Mouse (Mus musculus) adipose tissue, adult 10 weeks (tissue): ENCODE results near the gene Gm13871. TPM values are rescaled to one million over a fixed set of nuclear protein-coding genes. Genes with fewer than 3 reads are reported as not detected.

Experiments
- polyA plus RNA-seq: library from polyadenylated mRNA; stranded (reverse); fragments of 350-450 nt; fragmentation: Illumina TruSeq; extraction: RNeasy Lipid Tissue Mini Kit (QIAGEN cat#74804); gene quantifications from one replicate; pipeline ENCODE4 v1.2.3, GENCODE M21; 2014; ENCODE audit warnings: low read depth, low replicate concordance

The Gm13871 gene
- polyA plus RNA-seq, result not detected

GRCm38 (mm10) chr4:73905853-73906252, at the start of gene Gm13871:
TSS of gene Gm13871 (minus strand) at chr4:73905953.

GRCm38 (mm10) chr4:73950375-73950896, 44.7 kb upstream of the Gm13871 start, which contains the start of gene 2310002L09Rik:
TSS of gene 2310002L09Rik (minus strand) at chr4:73950846.

GRCm38 (mm10) chr4:73920660-73921059, 14.9 kb upstream of the Gm13871 start, which contains the start of gene Gm11756:
TSS of gene Gm11756 (minus strand) at chr4:73920760.

GRCm38 (mm10) chr4:73891012-73891411, 14.7 kb downstream of the Gm13871 start, which contains the start of gene Gm11757:
TSS of gene Gm11757 (minus strand) at chr4:73891112.

GRCm38 (mm10) chr4:73876166-73876565, 29.6 kb downstream of the Gm13871 start, which contains the start of gene Gm11758:
TSS of gene Gm11758 (minus strand) at chr4:73876266.

Other genes with a start within 250 kb of the Gm13871 start
- not detected for gene Gm11239, start 237.6 kb downstream of the Gm13871 start, polyA plus RNA-seq
- gene Gm428, start 222.4 kb downstream of the Gm13871 start, polyA plus RNA-seq, result not detected
- 16.5 TPM for gene Rasef, start 115.0 kb downstream of the Gm13871 start, polyA plus RNA-seq
- not detected for gene Gm11758, start 29.7 kb downstream of the Gm13871 start, polyA plus RNA-seq
- gene Gm11757, start 14.8 kb downstream of the Gm13871 start, polyA plus RNA-seq, result not detected
- gene Gm11756, start 14.8 kb upstream of the Gm13871 start, polyA plus RNA-seq, result not detected
- not detected for gene 2310002L09Rik, start 44.9 kb upstream of the Gm13871 start, polyA plus RNA-seq
- 0.22 TPM for gene Frmd3, start 107.5 kb upstream of the Gm13871 start, polyA plus RNA-seq